Mouse (Mus musculus): Measurements from ENCODE around the gene Apba2.

The Apba2 gene

GRCm38 (mm10) chr7:64586133-64586532 is 84.6 kb downstream of the Apba2 start:
- no peak for DNase-seq (ENCODE audit: extremely low read depth, low read depth, low spot score)

GRCm38 (mm10) chr7:64586571-64586970 is 85.1 kb downstream of the Apba2 start:
- no peak for DNase-seq (ENCODE audit: extremely low read depth, low read depth, low spot score)

- no peak for DNase-seq (ENCODE audit: extremely low read depth, low read depth, low spot score)
Measured at GRCm38 (mm10) chr7:64588636-64589389, 87.3 kb downstream of the Apba2 start.

GRCm38 (mm10) chr7:64595256-64595655 is 93.8 kb downstream of the Apba2 start:
- no peak for DNase-seq (ENCODE audit: extremely low read depth, low read depth, low spot score)

DNA sequence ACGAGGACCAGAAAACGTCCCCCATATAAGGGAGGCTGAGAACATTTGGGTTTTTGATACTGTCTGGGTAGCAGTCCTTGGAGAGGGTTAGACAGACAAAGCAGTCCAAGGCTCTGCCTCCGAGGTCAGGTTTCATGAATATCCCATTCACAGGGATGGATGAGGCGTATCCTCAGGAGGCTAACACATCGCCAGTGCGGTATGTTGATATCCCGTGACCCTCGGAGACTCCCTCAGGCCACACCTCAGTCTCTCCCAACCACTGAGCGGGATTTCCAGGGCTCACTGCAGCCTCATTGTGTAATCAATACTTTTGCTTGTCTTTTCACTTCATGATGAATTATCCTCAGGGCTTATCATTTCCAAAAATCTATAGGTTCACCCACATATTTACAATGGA is 95.1 kb downstream of the Apba2 start:
- no peak for DNase-seq (ENCODE audit: extremely low read depth, low read depth, low spot score)

DNA sequence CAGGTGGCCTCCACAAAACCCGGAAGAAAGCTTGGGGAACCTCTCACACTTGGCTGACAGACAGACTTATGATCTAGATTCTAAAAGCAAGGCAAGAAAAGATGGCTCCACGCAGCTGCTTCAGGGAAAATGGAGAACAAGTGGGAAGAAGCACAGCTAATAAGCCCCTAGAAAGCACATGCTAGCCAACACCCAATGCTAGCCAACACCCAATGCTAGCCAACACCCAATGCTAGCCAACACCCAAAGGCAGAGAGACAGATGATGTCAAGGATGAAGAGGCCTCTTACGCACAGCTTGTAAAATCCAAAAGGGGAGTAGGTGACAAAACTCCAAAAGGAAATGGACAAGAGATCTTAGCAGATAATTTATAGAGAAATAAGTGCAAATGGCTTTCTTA is 108.4 kb downstream of the Apba2 start:
- no peak for DNase-seq (ENCODE audit: extremely low read depth, low read depth, low spot score)

DNA sequence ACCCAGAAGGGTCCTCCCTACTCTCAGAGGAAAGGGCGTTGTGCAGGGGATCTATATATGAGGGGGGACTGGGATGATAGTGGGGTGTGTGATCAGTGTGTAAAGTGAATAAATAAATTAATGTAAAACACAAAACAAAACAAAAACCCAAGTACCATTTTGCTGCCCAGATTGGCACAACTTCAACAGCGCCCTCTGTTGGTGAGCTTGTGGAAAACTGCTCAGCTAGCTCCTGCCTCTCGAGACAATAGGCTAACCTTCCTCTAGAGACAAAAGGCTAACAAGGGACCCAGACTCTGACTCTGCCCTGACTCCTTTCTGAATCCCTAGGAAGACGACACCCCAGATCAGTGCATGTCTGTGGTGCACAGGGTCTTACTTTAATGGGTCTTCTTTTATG is 109.4 kb downstream of the Apba2 start:
- DNase-seq (ENCODE audit: extremely low read depth, low read depth, low spot score): no peak

GRCm38 (mm10) chr7:64619261-64619660 is 117.8 kb downstream of the Apba2 start:
- DNase-seq (ENCODE audit: extremely low read depth, low read depth, low spot score): no peak

DNA sequence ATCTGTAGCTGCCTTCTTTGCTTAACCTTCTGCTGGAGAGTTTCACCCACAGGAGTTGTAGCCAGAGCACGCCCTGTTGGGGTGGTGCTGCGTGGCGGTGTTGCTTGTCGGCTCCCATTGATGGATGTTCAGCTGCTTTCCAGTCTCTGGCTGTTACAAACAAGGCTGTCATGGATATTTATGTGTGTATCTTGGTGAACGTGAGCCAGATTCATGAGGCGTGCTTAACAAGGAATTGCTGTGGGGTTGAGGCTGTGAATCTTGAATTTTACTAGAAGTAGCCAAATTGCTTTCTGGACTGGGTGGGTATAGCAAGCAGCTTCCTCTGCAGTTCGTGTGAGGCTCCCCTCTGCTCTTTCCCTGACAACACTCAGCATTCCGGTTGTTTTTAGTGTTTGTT is 125.0 kb downstream of the Apba2 start:
- DNase-seq (ENCODE audit: extremely low read depth, low read depth, low spot score): no peak

GRCm38 (mm10) chr7:64627972-64628655 is 126.6 kb downstream of the Apba2 start:
- DNase-seq (ENCODE audit: extremely low read depth, low read depth, low spot score): no peak

GRCm38 (mm10) chr7:64630697-64631096 is 129.2 kb downstream of the Apba2 start:
- no peak for DNase-seq (ENCODE audit: extremely low read depth, low read depth, low spot score)

- DNase-seq (ENCODE audit: extremely low read depth, low read depth, low spot score): no peak
Measured at GRCm38 (mm10) chr7:64631131-64631530, 129.6 kb downstream of the Apba2 start.

GRCm38 (mm10) chr7:64631781-64632351 is 130.4 kb downstream of the Apba2 start:
- DNase-seq (ENCODE audit: extremely low read depth, low read depth, low spot score): no peak

GRCm38 (mm10) chr7:64633182-64633581 is 131.7 kb downstream of the Apba2 start:
- DNase-seq (ENCODE audit: extremely low read depth, low read depth, low spot score): no peak

DNA sequence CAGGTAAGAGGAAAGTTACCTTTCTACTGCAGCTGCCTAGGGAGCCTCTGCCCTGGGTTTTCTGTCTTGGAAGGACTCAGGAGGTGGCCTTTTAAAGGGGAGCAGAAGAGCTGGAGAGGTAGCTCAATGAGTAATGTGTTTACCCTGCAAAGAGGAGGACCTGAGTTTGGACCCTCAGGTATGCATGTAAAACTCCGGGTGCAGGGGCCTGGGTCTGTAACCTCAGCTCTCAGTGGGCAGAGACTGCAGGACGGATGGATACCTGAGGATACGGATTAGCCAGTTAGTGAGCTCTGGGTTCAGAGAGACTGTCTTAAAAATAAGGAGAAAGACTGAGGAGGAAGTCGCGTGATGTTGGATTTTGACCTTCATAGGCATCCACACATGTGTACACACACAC is 132.4 kb downstream of the Apba2 start:
- no peak for DNase-seq (ENCODE audit: extremely low read depth, low read depth, low spot score)

- DNase-seq (ENCODE audit: extremely low read depth, low read depth, low spot score): no peak
Measured at GRCm38 (mm10) chr7:64634482-64634881, 133.0 kb downstream of the Apba2 start.

- no peak for DNase-seq (ENCODE audit: extremely low read depth, low read depth, low spot score)
Measured at GRCm38 (mm10) chr7:64638922-64639321, 137.4 kb downstream of the Apba2 start.

GRCm38 (mm10) chr7:64640651-64641050 is 139.1 kb downstream of the Apba2 start:
- DNase-seq (ENCODE audit: extremely low read depth, low read depth, low spot score): no peak

DNA sequence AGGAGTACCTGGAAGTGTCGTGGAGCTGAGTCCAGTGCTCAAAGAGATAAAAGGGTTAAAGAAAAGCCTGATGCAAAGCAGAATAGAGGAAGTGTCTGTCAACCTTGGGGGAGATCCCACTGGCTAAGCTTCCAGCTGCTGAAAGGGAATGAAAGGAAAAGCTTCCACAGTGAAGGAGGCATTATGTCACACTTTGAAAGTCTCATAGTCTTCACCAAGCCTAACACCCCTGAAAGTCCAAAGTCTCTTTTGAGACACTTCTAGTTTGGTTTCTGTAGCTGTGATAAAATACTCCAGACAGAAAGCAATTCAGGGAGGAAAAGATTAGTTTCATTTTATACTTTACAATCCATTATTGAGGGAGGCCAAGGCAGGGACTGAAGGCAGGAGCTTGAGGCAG is 141.4 kb downstream of the Apba2 start:
- no peak for DNase-seq (ENCODE audit: extremely low read depth, low read depth, low spot score)

- DNase-seq (ENCODE audit: extremely low read depth, low read depth, low spot score): no peak
Measured at GRCm38 (mm10) chr7:64645458-64645857, 144.0 kb downstream of the Apba2 start.

- DNase-seq (ENCODE audit: extremely low read depth, low read depth, low spot score): no peak
Measured at GRCm38 (mm10) chr7:64646046-64646445, 144.5 kb downstream of the Apba2 start.

DNA sequence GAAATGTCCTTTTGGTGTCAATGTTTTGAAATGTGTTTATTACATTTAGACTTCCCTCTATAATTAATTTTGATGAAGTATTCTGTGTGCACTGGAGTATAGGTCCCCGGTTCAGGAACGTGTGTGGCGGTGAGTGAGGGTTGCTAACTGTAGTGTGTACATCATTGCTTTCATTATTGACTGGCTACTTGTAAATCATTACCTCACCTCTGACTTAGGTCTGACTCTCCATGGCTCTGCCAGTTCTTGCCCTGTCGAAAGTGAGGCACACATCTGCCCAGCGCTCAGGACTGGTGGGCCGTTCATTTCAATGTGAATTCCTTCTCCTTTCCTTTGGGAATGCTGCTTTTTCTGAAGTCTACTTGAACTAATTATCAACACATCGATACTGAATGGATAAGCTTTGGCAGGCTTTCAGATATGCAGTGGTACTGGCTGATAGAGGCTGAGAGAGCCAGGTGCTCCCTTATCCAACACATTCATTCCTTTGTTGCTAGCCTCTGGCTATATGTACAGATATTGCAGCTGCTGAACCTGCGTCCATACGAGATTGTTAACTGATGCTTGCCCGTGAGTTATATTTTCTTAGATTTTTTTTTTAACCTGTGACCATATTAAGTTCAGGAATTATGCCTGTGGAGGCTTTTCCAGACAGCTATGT is 147.6 kb downstream of the Apba2 start:
- DNase-seq (ENCODE audit: extremely low read depth, low read depth, low spot score): no peak

All from fat pad, adult 2 months (tissue).